Mouse (Mus musculus) hindbrain, embryonic 10.5 days (tissue): Measurements from ENCODE around the gene Fxr1. TPM values are rescaled to one million over a fixed set of nuclear protein-coding genes. Genes with fewer than 3 reads are reported as not detected.
"Not testable (repeated sequence)": the region's sequence is repeated elsewhere in the genome, so short reads cannot be mapped to it uniquely, and the experiment has no call there.

Source experiments
- DNase-seq: peaks from one replicate; pipeline ENCODE4 v3.0.0-alpha.2; 2017; ENCODE audit warnings: low spot score
- H3K27ac ChIP-seq: fragments of 300-500 bp; sonication (generic); 2 replicates; pipeline ENCODE4 v1.5.1; 2016; ENCODE audit warnings: mild to moderate bottlenecking, moderate library complexity
- H3K27me3 ChIP-seq: fragments of 300-500 bp; sonication (generic); 2 replicates; pipeline ENCODE4 v1.6.1; 2016; ENCODE audit warnings: mild to moderate bottlenecking; ENCODE audit not compliant: poor library complexity, insufficient read depth, severe bottlenecking
- H3K36me3 ChIP-seq: fragments of 300-500 bp; sonication (generic); 2 replicates; pipeline ENCODE4 v1.6.1; 2016; ENCODE audit warnings: mild to moderate bottlenecking, moderate library complexity
- H3K4me1 ChIP-seq: fragments of 300-500 bp; sonication (generic); replicated peaks from 2 replicates; pipeline ENCODE4 v1.6.1; 2016; ENCODE audit warnings: mild to moderate bottlenecking
- H3K4me3 ChIP-seq: fragments of 300-500 bp; sonication (generic); 2 replicates; pipeline ENCODE4 v1.5.1; 2016; ENCODE audit warnings: mild to moderate bottlenecking, moderate library complexity
- H3K9me3 ChIP-seq: fragments of 300-500 bp; sonication (generic); 2 replicates; pipeline ENCODE4 v1.6.1; 2016; ENCODE audit warnings: mild to moderate bottlenecking, moderate library complexity
- WGBS: fragments of 180-500 bp; shearing (Covaris S2); methylation state at CpG from one replicate; pipeline ENCODE4 v1.1.7; 2016; 5-methylcytosine and 5-hydroxymethylcytosine counted together
- polyA plus RNA-seq: library from polyadenylated mRNA; unstranded; fragments of >200 nt; fragmentation: Nextera tagmentation; extraction: Ambion mirVana; gene quantifications from 2 replicates; pipeline ENCODE4 v1.2.1, GENCODE M21; 2016

The Fxr1 gene
- polyA plus RNA-seq, 1 experiment from 2014 or later = 35.5 TPM

DNA sequence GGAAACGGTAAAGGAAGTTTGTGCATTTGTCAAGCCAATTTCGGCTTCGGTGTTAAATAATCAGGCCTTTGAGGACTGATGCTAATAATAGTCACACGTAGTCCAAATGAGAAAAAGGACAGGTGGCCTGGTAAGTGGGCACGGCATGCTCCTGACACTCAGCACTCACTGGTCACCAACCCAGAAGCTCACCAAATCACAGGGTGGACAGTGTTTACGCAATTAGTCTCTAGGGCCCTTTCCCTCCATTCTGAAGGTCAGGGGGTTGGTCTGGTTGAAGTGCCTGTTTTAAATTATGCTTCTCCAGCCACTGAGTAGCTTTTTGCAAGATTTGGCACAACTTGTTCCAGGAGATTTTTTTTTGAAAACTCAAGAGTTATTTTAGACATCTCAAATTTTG is 11.6 kb upstream of the Fxr1 start:
- no peak for DNase-seq
- no peaks in the 10 kb centered on the region for H3K4me1 ChIP-seq

GRCm38 (mm10) chr3:34020382-34021258 is 877 bp downstream of the Fxr1 start:
- peak; percentile 55 for DNase-seq
- peaks cover 23% of the 10 kb centered on the region; the same call in 1 of the 2 replicates for H3K36me3 ChIP-seq
- H3K27ac ChIP-seq = peak overlapping the region; percentile 100
- H3K27me3 ChIP-seq = no peaks in the 10 kb centered on the region
- under 1% methylated on average over 62 of the region's 70 CpGs for WGBS
- H3K9me3 ChIP-seq = no peaks in the 10 kb centered on the region
- peak overlapping the region; percentile 96 for H3K4me3 ChIP-seq
- H3K4me1 ChIP-seq = peaks cover 14% of the 10 kb centered on the region

More for the DNA sequence above, 11.6 kb upstream of the Fxr1 start:
- WGBS = 74% methylated on average over 6 of the region's 6 CpGs
- no peaks in the 10 kb centered on the region for H3K27me3 ChIP-seq
- H3K27ac ChIP-seq = no peak overlapping the region
- no peaks in the 10 kb centered on the region for H3K36me3 ChIP-seq
- no peak overlapping the region for H3K4me3 ChIP-seq
- no peaks in the 10 kb centered on the region for H3K9me3 ChIP-seq

GRCm38 (mm10) chr3:34021259-34021828 is 1.6 kb downstream of the Fxr1 start:
- Histone ChIP-seq H3K27me3 (no peaks in the 10 kb centered on the region), H3K9me3 (no peaks in the 10 kb centered on the region), H3K27ac (no peak overlapping the region), H3K4me1 (peaks cover 14% of the 10 kb centered on the region), H3K4me3 (peak overlapping the region; percentile 96), H3K36me3 (peaks cover 23% of the 10 kb centered on the region; the same call in 1 of the 2 replicates)
- 76% methylated on average over 4 of the region's 4 CpGs for WGBS
- DNase-seq = no peak

- Histone ChIP-seq H3K36me3 (peaks cover 13% of the 10 kb centered on the region; the same call in 1 of the 2 replicates), H3K9me3 (no peaks in the 10 kb centered on the region), H3K4me3 (no peak overlapping the region), H3K4me1 (no peaks in the 10 kb centered on the region), H3K27me3 (no peaks in the 10 kb centered on the region), H3K27ac (no peak overlapping the region)
- DNase-seq = no peak
These were observed 9.2 kb downstream of the Fxr1 start for GRCm38 (mm10) chr3:34028935-34029334.

- DNase-seq = no peak
- Histone ChIP-seq H3K27ac (no peak overlapping the region), H3K36me3 (peaks cover 5% of the 10 kb centered on the region; the same call in 1 of the 2 replicates), H3K9me3 (no peaks in the 10 kb centered on the region), H3K4me1 (no peaks in the 10 kb centered on the region), H3K4me3 (no peak overlapping the region), H3K27me3 (no peaks in the 10 kb centered on the region)
- 88% methylated on average over 3 of the region's 3 CpGs for WGBS
These were observed 10.9 kb downstream of the Fxr1 start for GRCm38 (mm10) chr3:34030601-34031000.

DNA sequence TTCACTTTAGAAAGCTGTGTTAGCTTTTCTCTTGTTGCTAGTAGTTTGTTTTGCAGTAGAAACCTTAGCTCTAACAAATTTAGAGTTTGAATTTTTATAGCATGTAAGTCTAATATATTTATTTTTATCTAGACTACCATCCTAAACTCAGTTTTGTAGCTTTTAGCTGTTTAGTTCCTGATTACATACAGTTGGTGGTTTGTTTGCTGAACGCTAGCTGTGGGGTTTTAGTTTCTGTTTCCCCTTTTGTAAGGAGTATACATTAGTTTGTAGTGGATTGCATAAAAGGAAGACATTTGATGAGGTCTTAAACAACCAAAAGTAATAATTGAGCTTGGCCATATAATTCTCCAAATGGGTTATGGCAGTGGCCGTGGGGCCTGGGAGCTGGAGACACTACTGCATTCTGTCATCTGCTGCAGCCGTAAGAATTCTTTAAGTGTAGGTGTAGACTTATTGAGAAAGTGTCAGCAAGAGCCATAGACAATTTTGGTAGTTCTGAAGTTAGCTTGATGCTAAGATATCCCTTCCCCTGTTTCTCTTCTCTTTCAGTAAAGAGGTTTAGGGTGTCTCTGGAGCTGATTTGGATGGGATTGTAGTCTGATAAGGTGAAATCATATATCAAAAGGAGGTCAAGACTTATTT is 14.1 kb downstream of the Fxr1 start:
- no peaks in the 10 kb centered on the region for H3K27me3 ChIP-seq
- no peak for DNase-seq

DNA sequence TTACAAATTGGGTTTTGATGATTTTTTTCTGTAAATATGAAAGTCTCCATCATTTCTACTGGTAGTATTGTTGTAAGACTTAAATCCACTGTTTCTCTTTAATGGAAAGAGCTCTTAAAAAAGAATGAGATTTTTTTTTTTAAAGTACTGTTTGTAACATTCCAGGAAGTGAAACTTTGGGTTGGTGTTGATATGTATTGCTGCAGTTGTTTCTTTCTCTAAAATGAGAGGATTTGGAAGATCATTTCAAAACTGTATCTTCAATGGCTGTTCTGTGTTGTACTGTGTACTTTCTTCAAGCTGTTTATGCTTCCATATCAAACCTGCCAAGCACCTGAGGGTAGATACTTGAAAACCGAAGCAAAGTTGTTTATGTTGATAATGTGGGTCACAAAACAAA is 15.1 kb downstream of the Fxr1 start:
- H3K4me1 ChIP-seq = no peaks in the 10 kb centered on the region
- H3K4me3 ChIP-seq = no peak overlapping the region
- peaks cover 5% of the 10 kb centered on the region for H3K36me3 ChIP-seq
- no peaks in the 10 kb centered on the region for H3K9me3 ChIP-seq
- no peak for DNase-seq
- WGBS = 83% methylated on average over 1 of the region's 1 CpGs
- no peaks in the 10 kb centered on the region for H3K27me3 ChIP-seq
- no peak overlapping the region for H3K27ac ChIP-seq

More for the DNA sequence above, 14.1 kb downstream of the Fxr1 start:
- Histone ChIP-seq H3K36me3 (peaks cover 5% of the 10 kb centered on the region), H3K4me1 (no peaks in the 10 kb centered on the region), H3K9me3 (no peaks in the 10 kb centered on the region), H3K27ac (no peak overlapping the region), H3K4me3 (no peak overlapping the region)
- WGBS = 89% methylated on average over 3 of the region's 3 CpGs

GRCm38 (mm10) chr3:34035706-34036105 is 16.0 kb downstream of the Fxr1 start:
- H3K4me1 ChIP-seq = no peaks in the 10 kb centered on the region
- H3K9me3 ChIP-seq = no peaks in the 10 kb centered on the region
- DNase-seq = no peak
- no peak overlapping the region for H3K27ac ChIP-seq
- H3K4me3 ChIP-seq = no peak overlapping the region
- H3K27me3 ChIP-seq = no peaks in the 10 kb centered on the region
- 94% methylated on average over 3 of the region's 3 CpGs for WGBS
- peaks cover 9% of the 10 kb centered on the region for H3K36me3 ChIP-seq

GRCm38 (mm10) chr3:34041990-34042389 is 22.2 kb downstream of the Fxr1 start:
- Histone ChIP-seq H3K27ac (no peak overlapping the region), H3K4me3 (no peak overlapping the region), H3K27me3 (no peaks in the 10 kb centered on the region), H3K36me3 (peaks cover 54% of the 10 kb centered on the region), H3K9me3 (no peaks in the 10 kb centered on the region), H3K4me1 (no peaks in the 10 kb centered on the region)
- no peak for DNase-seq
- WGBS = 96% methylated on average over 4 of the region's 4 CpGs

DNA sequence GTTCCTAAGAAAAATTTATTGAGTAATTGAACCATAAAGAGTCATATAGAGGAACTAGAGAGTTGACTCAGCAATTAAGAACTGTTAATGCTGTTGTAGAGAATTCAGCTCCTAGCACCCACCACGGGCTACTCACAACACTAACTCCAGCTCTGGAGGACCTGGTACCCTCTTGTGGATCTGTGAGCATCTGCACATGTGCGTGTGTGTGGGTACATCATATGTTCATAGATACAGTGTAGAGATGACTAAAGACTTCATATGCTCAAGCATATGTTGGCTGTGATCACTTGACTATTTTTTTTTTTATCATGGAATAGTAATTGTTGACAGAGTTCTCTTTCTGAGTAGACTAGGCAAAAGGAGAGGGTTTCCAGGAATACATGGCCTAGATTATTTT is 42.6 kb downstream of the Fxr1 start:
- Histone ChIP-seq H3K36me3 (peaks cover 93% of the 10 kb centered on the region), H3K4me1 (no peaks in the 10 kb centered on the region), H3K4me3 (no peak overlapping the region), H3K9me3 (no peaks in the 10 kb centered on the region), H3K27ac (no peak overlapping the region), H3K27me3 (no peaks in the 10 kb centered on the region)
- 94% methylated on average over 2 of the region's 2 CpGs for WGBS
- DNase-seq = no peak

DNA sequence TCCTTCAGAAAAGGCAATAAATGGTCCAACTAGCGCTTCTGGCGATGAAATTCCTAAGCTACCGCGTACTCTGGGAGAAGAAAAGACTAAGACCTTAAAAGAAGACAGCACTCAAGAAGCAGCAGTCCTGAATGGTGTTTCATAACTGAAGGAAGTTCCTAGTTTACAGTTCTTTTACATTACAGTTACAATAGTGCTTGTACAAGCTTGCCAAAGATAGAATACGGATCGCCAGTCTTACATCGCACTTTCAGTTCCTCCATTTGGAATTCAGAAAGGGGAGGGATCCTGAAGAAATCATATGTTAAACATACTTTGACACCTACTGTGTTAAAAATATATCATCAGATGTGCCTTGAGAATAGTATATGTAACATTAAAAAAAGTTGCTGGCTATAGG is 49.2 kb downstream of the Fxr1 start:
- not testable (repeated sequence) for H3K4me1 ChIP-seq, H3K4me3 ChIP-seq, H3K27ac ChIP-seq, DNase-seq, H3K27me3 ChIP-seq, H3K9me3 ChIP-seq
- peaks cover 90% of the 10 kb centered on the region for H3K36me3 ChIP-seq
- WGBS = 96% methylated on average over 7 of the region's 7 CpGs

- Histone ChIP-seq H3K27ac (no peak overlapping the region), H3K4me1 (no peaks in the 10 kb centered on the region), H3K36me3 (peaks cover 94% of the 10 kb centered on the region), H3K27me3 (no peaks in the 10 kb centered on the region), H3K4me3 (no peak overlapping the region), H3K9me3 (no peaks in the 10 kb centered on the region)
- DNase-seq = no peak
- 93% methylated on average over 6 of the region's 6 CpGs for WGBS
These were observed 53.0 kb downstream of the Fxr1 start for GRCm38 (mm10) chr3:34072726-34073125.
